Mouse (Mus musculus): ENCODE results near the gene Ikzf4.

DNA sequence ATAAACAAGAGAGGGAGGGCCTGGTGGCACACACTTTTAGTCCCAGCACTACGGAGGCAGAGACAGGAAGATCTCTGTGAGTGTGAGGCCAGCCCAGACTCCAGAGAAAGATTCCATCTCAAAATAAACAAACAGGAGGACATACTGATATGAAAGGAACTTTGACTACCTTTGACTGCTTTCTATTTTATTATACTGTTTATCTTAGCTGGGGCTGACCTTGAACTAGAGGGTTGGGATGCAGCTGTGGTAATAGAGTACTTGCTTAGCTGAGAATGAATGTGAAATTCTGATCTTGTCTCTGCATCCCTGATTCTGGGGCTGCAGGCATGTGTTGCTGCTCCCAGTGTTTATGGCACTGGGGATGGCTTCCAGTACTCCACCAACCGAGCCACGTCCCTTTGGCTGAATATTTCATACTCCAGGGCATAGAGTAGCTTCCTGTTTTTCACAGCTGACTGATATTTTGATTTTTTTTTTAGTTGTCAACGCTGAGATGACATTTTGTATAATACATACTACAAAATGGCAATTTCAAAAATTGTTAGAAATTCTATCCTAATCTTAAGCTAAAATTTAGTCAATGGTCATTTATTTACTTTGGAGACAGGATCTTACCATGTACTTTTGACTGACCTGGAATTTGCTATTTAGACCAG lies 43.2 kb downstream of the Ikzf4 start:
- TF ChIP-seq CTCF (IDR thresholded peaks at IDR 0.05; ENCODE audit: low read depth) (no peak), EP300 (IDR thresholded peaks at IDR 0.05; ENCODE audit: low read depth) (no peak)
